13 mouse cellular contexts compared by ENCODE assay signal in genomic region chr1:190861626-190862025, GRCm38 (mm10). TPM values are rescaled to one million over a fixed set of nuclear protein-coding genes. Genes with fewer than 3 reads are reported as not detected.
DNase-seq lines count a peak whose midpoint lies in the region; ATAC-seq lines count a peak whose summit lies in the region.
"Had no signal": no experiment of that assay in that cellular context is flagged by ENCODE, and none has a peak within 500 bp of the region (broad histone marks: within the 10 kb centered on the region; RNA-seq: fewer than 3 reads in every experiment).

No protein-coding gene starts in this region.

- H3K27me3 ChIP-seq in forebrain, embryonic 14.5 days (replicated peaks; ENCODE audit: control insufficient read depth, insufficient read depth, low read length): no peaks in the 10 kb centered on the region
- H3K27me3 ChIP-seq in forebrain, embryonic 10.5 days (ENCODE audit: poor library complexity, severe bottlenecking): no peaks in the 10 kb centered on the region
- H3K27me3 ChIP-seq: forebrain, embryonic 15.5 days; liver, embryonic 13.5 days had no signal

- H3K4me1 ChIP-seq in forebrain, embryonic 14.5 days (ENCODE audit: control insufficient read depth, insufficient read depth, low read length): no peaks in the 10 kb centered on the region
- H3K4me1 ChIP-seq in forebrain, embryonic 10.5 days: no peaks in the 10 kb centered on the region
- H3K4me1 ChIP-seq: forebrain, embryonic 15.5 days; liver, embryonic 13.5 days had no signal

- H3K27ac ChIP-seq in forebrain, embryonic 14.5 days (ENCODE audit: low read depth, low read length): no peak overlapping the region
- H3K27ac ChIP-seq in forebrain, embryonic 10.5 days: no peak overlapping the region
- H3K27ac ChIP-seq: forebrain, embryonic 15.5 days; liver, embryonic 13.5 days had no signal

- 0 out of 2 replicates have a peak, but pooled peaks cover 4% of the 10 kb centered on the region for H3K36me3 ChIP-seq in forebrain, embryonic 14.5 days (ENCODE audit: control insufficient read depth, insufficient read depth, low read length)
- H3K36me3 ChIP-seq in forebrain, embryonic 10.5 days (replicated peaks): peaks cover 3% of the 10 kb centered on the region; the same call in 1 of the 2 replicates
- H3K36me3 ChIP-seq: forebrain, embryonic 15.5 days had no signal

- no peak for ATAC-seq in forebrain, embryonic 14.5 days
- ATAC-seq: forebrain, embryonic 15.5 days; inflammation-experienced regulatory T-cells, adult 6 months had no signal

- DNase-seq in forebrain, embryonic 14.5 days (ENCODE audit: low spot score): peak; percentile 70
- no peak for DNase-seq in forebrain, embryonic 10.5 days (ENCODE audit: extremely low spot score, low spot score)
- peak; percentile 42 for DNase-seq in kidney, postnatal 14 days
- DNase-seq in kidney, adult 18-20 months: no peak
- peak; percentile 88 for DNase-seq in retina, postnatal 1 day
- DNase-seq in retina, embryonic 14.5 days (ENCODE audit: low spot score): no peak
- peak; percentile 42 to 60 for DNase-seq in kidney, postnatal 4 days
- DNase-seq in urinary bladder, postnatal 4 days (ENCODE audit: low spot score in 2 of 2): no peak
- DNase-seq: gastrocnemius, postnatal 36 days; layer of hippocampus, postnatal 36 days; liver, embryonic 13.5 days had no signal

- 49% methylated on average over 5 of the region's 5 CpGs for WGBS in forebrain, embryonic 14.5 days
- 92% methylated on average over 5 of the region's 5 CpGs for WGBS in forebrain, embryonic 10.5 days

- no peaks in the 10 kb centered on the region for H3K9me3 ChIP-seq in forebrain, embryonic 14.5 days (replicated peaks; ENCODE audit: control insufficient read depth, low read length)
- H3K9me3 ChIP-seq in forebrain, embryonic 10.5 days: no peaks in the 10 kb centered on the region
- H3K9me3 ChIP-seq: forebrain, embryonic 15.5 days; liver, embryonic 13.5 days had no signal

- no peak overlapping the region for H3K9ac ChIP-seq in forebrain, embryonic 14.5 days (ENCODE audit: low read length)
- H3K9ac ChIP-seq: forebrain, embryonic 15.5 days; liver, embryonic 13.5 days had no signal

- H3K4me2 ChIP-seq in forebrain, embryonic 14.5 days (ENCODE audit: low read length): no peak overlapping the region
- H3K4me2 ChIP-seq: forebrain, embryonic 15.5 days; liver, embryonic 13.5 days had no signal

- H3K4me3 ChIP-seq in forebrain, embryonic 14.5 days (ENCODE audit: low read depth, low read length): no peak overlapping the region
- no peak overlapping the region for H3K4me3 ChIP-seq in forebrain, embryonic 10.5 days
- H3K4me3 ChIP-seq: forebrain, embryonic 15.5 days; liver, embryonic 13.5 days had no signal

RNA-seq across cellular contexts. Expression of gene Rps6kc1, which starts 49.9 kb away (rescaled TPM):
- 23.8 and 29.9 TPM in 2 replicates for polyA plus RNA-seq in forebrain, embryonic 14.5 days (2014; fragmentation: Nextera tagmentation; extraction: Ambion mirVana)
- 14.7 and 17.3 TPM in 2 replicates for polyA plus RNA-seq in forebrain, embryonic 10.5 days (2016; fragmentation: Nextera tagmentation; extraction: Ambion mirVana)

Comparison
In these comparisons a context has a peak if more than half of its experiments do, and no peak if none do; other contexts are left out.
1. DNase-seq: peak in forebrain, embryonic 14.5 days (single experiment), kidney, postnatal 14 days (single experiment), retina, postnatal 1 day (single experiment) and kidney, postnatal 4 days (2 of 2); none in forebrain, embryonic 10.5 days (single experiment), kidney, adult 18-20 months (single experiment), retina, embryonic 14.5 days (single experiment) and urinary bladder, postnatal 4 days (0 of 2).